Mouse (Mus musculus): ENCODE measurements around the gene Mpst.

GRCm38 (mm10) chr15:78413083-78413718, 7.0 kb downstream of the Mpst start:
- no peak for TF ChIP-seq POLR2AphosphoS5 (IDR thresholded peaks at IDR 0.05; ENCODE audit: insufficient replicate concordance, low read depth, low read length)
- TF ChIP-seq CTCF (IDR thresholded peaks at IDR 0.05; ENCODE audit: low read depth, low read length), result no peak
- TF ChIP-seq GATA1 (IDR thresholded peaks at IDR 0.05; ENCODE audit: borderline replicate concordance, low read length), result no peak
- TF ChIP-seq TAL1 (conservative IDR thresholded peaks at IDR 0.05; ENCODE audit: low read depth, low read length), result peak; percentile 96
